Mouse (Mus musculus): ENCODE results near the gene Kctd17. TPM values are rescaled to one million over a fixed set of nuclear protein-coding genes. Genes with fewer than 3 reads are reported as not detected.
A peak's percentile ranks its signal among the peaks of the same experiment; 100 is the strongest.

Kctd17 gene
- polyA plus RNA-seq, 1 experiment from 2014 or later: 4.7 TPM

DNA sequence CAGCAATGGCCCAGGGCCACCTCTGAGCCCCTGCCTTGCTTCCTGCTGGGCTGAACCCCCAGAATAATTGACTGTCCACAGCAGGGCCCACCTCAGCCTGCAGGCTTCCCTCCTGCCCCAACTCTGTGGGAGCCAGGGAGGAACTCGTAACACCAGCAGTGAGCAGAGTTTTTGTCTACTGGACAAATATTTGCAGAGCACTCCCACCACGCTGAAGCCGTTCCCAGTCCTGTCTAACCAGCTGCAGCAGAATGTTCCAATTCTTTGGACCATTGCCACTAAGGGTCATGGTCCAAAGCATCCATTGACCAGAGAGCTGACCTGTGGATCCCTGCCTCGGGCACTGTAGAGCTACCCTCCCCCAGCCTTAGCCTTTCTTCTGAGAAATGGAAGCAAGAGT, 11.4 kb upstream of the Kctd17 start:
- Histone ChIP-seq H3K4me1 (replicated peaks) (peaks cover 69% of the 10 kb centered on the region), H3K27ac (peak overlapping the region; percentile 99), H3K4me3 (replicated peaks) (no peak overlapping the region), H3K27me3 (peaks cover 28% of the 10 kb centered on the region), H3K9me3 (replicated peaks) (no peaks in the 10 kb centered on the region), H3K9ac (peak overlapping the region; percentile 39; the same call in 1 of the 2 replicates), H3K4me2 (no peak overlapping the region), H3K36me3 (peaks cover 25% of the 10 kb centered on the region)
- DNase-seq: no peak
- ATAC-seq (ENCODE audit: low read depth): no peak
- WGBS (ENCODE audit: insufficient replicate concordance): 54% methylated on average over 4 of the region's 4 CpGs

DNA sequence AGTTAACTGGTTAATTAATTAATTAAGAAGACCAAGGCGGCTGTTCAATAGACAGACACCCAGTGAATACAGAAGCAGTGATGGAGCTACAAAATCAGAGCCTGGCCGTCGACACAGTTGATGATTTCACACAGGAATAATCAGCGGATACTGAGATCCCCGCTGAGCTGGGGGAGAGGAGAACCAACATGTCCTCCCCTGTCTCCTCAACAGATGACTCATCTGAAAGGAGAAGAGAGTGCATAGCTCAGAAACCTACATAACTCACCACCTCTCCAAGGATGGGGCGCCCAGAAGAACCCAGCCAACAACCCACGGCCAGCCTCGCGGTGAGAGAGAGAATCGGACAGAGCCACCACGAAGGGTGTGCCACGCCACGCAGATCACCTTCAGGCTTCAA, 8.0 kb upstream of the Kctd17 start:
- H3K4me2 ChIP-seq: no peak overlapping the region
- ATAC-seq (ENCODE audit: low read depth) (no peak), DNase-seq (no peak)
- H3K4me1 ChIP-seq (replicated peaks): peaks cover 46% of the 10 kb centered on the region
- WGBS (ENCODE audit: insufficient replicate concordance): 56% methylated on average over 13 of the region's 13 CpGs
- no peaks in the 10 kb centered on the region for H3K9me3 ChIP-seq (replicated peaks)
- no peaks in the 10 kb centered on the region for H3K36me3 ChIP-seq
- no peak overlapping the region; the same call in 1 of the 2 replicates for H3K9ac ChIP-seq
- no peak overlapping the region for H3K27ac ChIP-seq
- H3K4me3 ChIP-seq (replicated peaks): no peak overlapping the region
- H3K27me3 ChIP-seq: peaks cover 59% of the 10 kb centered on the region

DNA sequence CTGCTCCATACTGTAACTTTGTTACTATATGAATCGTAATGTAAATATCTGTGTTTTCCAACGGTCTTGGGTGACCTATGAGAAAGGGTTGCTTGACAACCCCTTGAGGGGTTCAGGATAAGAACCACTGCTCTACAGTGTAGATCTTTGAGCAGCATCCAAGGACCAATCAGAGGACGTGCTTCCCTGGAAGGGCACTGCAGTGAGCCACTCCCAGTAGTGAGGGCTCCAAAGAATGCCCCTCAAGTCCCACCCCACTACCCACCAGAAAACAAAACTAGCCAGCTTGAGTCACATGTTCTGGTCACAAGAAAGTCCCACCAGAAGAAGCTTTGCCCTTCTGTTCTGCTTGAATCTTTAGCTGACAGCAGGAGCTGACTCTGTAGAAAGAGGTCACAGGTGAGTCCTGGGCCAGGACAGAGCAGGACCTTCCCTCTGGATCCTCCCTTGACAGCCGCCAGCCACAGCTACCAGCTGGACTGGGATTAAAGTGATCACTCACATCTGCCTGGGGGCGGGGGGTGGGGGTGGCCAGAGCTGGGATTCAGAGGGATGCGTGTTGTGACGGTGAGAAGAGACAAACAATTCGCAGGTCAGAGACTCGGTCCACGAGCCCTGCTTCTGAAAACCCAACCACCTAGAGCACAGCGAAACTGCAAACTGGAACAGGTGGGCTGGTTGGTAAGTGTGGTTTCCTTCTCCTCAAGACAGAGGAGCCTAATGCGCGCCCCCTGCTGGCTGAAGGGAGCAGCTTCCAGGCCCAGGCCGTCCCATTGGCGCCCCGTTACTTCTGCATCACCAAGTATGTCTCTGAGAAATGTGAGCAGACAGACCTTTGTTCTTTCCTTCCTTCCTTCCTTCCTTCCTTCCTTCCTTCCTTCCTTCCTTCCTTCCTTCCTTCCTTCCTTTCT, 6.1 kb upstream of the Kctd17 start:
- Histone ChIP-seq H3K36me3 (no peaks in the 10 kb centered on the region), H3K4me2 (peak overlapping the region; percentile 33), H3K9ac (0 out of 2 replicates have a peak overlapping the region, but pooled peaks have one; percentile 36), H3K27ac (no peak overlapping the region), H3K4me1 (replicated peaks) (peaks cover 27% of the 10 kb centered on the region), H3K9me3 (replicated peaks) (no peaks in the 10 kb centered on the region), H3K4me3 (replicated peaks) (no peak overlapping the region), H3K27me3 (peaks cover 75% of the 10 kb centered on the region)
- 15% methylated on average over 16 of the region's 16 CpGs for WGBS (ENCODE audit: insufficient replicate concordance)
- DNase-seq: peak; percentile 75
- ATAC-seq (ENCODE audit: low read depth): peak; percentile 66

DNA sequence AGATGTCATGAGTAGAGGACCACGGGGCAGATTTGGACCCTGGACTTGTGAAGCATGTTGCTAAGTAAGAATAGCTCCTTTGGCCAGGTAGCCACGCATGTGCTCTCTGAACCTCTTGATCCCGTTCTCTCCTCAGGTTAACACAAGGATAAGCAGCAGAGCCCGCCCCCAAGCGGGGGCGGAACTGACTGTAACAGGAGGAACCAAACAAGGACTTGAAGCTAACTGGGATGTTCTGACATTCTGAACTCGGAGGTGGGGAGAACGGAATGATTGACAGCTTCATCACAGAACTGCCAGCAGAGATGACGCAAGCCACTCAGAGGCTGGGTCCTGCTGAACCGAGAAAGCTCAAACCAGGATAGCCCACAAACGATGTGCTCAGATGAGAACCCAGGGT, 3.9 kb upstream of the Kctd17 start:
- 13% methylated on average over 11 of the region's 11 CpGs for WGBS (ENCODE audit: insufficient replicate concordance)

DNA sequence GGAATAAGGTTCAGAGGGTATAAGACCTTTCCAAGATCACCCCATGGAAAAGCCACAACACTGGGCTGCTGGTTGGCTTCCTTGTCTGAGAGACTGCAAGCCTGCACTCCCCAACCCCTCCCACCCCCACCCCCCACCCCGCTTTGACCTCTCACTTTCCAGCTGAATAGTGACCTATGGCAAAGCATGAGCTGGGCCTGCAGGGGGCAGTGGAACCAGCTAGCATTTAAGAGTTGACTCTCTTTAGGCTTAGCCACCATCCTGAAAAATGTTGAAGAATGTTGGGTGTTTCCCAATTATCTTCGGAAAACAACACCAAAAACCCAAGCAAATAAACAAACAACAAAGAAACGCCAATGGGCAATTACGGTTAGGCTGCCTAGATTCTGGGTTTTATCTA, 3.1 kb upstream of the Kctd17 start:
- WGBS (ENCODE audit: insufficient replicate concordance): 53% methylated on average over 4 of the region's 4 CpGs

More for the DNA sequence above, 3.9 kb upstream of the Kctd17 start:
- DNase-seq: no peak
- H3K4me3 ChIP-seq (replicated peaks): no peak overlapping the region
- no peak overlapping the region for H3K9ac ChIP-seq
- H3K27me3 ChIP-seq: peaks cover 90% of the 10 kb centered on the region
- no peak overlapping the region for H3K27ac ChIP-seq
- no peaks in the 10 kb centered on the region for H3K9me3 ChIP-seq (replicated peaks)
- peak; percentile 16; the same call in 1 of the 2 replicates for ATAC-seq (ENCODE audit: low read depth)
- H3K36me3 ChIP-seq: no peaks in the 10 kb centered on the region
- H3K4me2 ChIP-seq: no peak overlapping the region
- H3K4me1 ChIP-seq (replicated peaks): peaks cover 12% of the 10 kb centered on the region

DNA sequence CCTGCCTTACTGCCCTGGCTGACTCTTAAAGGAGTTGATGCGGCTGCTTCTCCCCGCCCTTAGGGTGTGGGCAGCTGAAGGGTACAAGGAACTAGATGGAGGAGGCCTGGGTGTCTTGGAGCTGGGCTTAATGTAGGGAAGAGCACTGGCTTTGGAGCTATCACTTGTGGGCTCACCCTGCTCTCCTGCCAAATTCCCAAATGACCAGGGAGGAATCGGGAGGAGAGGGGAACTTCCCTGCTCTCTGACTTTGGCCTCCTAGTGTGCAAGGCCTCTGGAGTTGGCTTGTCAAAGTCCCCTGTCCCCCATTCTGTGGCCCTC, 735 bp downstream of the Kctd17 start:
- Histone ChIP-seq H3K9ac (peak overlapping the region; percentile 39), H3K4me2 (peak overlapping the region; percentile 59), H3K4me1 (replicated peaks) (peaks cover 17% of the 10 kb centered on the region), H3K9me3 (replicated peaks) (no peaks in the 10 kb centered on the region), H3K36me3 (no peaks in the 10 kb centered on the region), H3K27ac (no peak overlapping the region), H3K4me3 (replicated peaks) (peak overlapping the region; percentile 49), H3K27me3 (peaks cover 64% of the 10 kb centered on the region)
- WGBS (ENCODE audit: insufficient replicate concordance): 31% methylated on average over 3 of the region's 3 CpGs
- DNase-seq (no peak), ATAC-seq (ENCODE audit: low read depth) (no peak)

More for the DNA sequence above, 3.1 kb upstream of the Kctd17 start:
- no peak overlapping the region for H3K4me3 ChIP-seq (replicated peaks)
- peaks cover 12% of the 10 kb centered on the region for H3K4me1 ChIP-seq (replicated peaks)
- H3K9ac ChIP-seq: no peak overlapping the region
- no peaks in the 10 kb centered on the region for H3K9me3 ChIP-seq (replicated peaks)
- DNase-seq (no peak), ATAC-seq (ENCODE audit: low read depth) (no peak)
- H3K36me3 ChIP-seq: no peaks in the 10 kb centered on the region
- H3K27me3 ChIP-seq: peaks cover 92% of the 10 kb centered on the region
- H3K4me2 ChIP-seq: no peak overlapping the region
- H3K27ac ChIP-seq: no peak overlapping the region

DNA sequence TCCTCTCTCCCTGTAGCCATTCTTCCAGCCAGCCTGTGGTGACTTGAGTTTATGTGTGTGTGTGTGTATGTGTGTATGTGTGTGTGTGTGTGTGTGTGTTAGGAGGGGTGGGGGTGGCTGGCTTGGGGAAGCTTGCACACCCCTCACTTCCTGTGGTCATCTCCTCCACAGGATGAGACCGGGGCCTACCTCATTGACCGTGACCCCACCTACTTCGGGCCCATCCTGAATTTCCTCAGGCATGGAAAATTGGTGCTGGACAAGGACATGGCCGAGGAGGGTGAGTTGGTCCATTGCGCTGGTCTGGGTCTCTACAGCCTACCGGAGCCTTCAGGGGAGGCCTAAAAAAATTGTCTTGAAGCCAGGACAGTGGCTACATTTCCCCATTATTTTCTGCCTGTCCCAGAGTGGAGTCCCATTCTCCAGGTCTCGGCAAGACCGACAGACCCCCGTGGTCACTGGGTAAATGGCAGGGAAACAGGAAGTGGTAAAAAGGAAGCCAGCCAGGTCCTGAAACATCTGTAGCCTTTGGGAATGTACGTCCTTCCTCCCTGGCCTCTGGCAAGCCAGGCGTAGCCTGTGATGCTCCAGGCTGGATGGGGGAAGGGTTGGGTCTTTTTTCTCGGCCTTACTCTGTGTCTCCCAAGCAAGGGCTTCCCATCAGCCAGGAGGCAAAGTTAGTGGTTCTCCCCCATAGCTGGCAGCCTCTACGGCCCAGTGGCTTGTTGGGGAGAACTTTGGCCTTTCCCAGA, 1.7 kb downstream of the Kctd17 start:
- DNase-seq: no peak
- Histone ChIP-seq H3K4me2 (peak overlapping the region; percentile 59; the same call in 1 of the 2 replicates), H3K9me3 (replicated peaks) (no peaks in the 10 kb centered on the region), H3K27me3 (peaks cover 57% of the 10 kb centered on the region), H3K4me3 (replicated peaks) (no peak overlapping the region), H3K36me3 (no peaks in the 10 kb centered on the region), H3K4me1 (replicated peaks) (peaks cover 15% of the 10 kb centered on the region), H3K9ac (no peak overlapping the region), H3K27ac (peak overlapping the region; percentile 4)
- 45% methylated on average over 13 of the region's 13 CpGs for WGBS (ENCODE audit: insufficient replicate concordance)
- ATAC-seq (ENCODE audit: low read depth): no peak

DNA sequence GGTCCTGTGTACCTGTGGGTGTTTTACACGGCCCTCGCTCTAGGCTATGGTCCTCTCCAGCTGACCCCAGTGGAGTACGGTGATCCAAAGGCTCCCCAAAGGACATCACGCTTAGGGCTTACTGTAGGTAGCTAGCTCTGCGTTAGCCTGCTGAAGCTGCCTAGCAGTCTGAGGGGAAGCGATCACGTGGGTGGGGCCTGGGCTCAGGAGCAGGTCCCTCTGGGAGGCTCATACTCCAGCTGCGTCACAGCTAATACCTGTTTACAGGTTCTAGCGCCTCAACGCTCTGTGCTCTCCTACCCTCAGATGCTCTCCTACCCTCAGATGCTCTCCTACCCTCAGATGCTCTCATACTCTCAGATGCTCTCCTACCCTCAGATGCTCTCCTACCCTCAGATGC, 2.5 kb downstream of the Kctd17 start:
- ATAC-seq (ENCODE audit: low read depth) (no peak), DNase-seq (no peak)
- 81% methylated on average over 10 of the region's 10 CpGs for WGBS (ENCODE audit: insufficient replicate concordance)
- Histone ChIP-seq H3K4me1 (replicated peaks) (peaks cover 17% of the 10 kb centered on the region), H3K27me3 (peaks cover 57% of the 10 kb centered on the region), H3K4me2 (no peak overlapping the region), H3K27ac (no peak overlapping the region), H3K4me3 (replicated peaks) (no peak overlapping the region), H3K36me3 (no peaks in the 10 kb centered on the region), H3K9ac (no peak overlapping the region), H3K9me3 (replicated peaks) (no peaks in the 10 kb centered on the region)

DNA sequence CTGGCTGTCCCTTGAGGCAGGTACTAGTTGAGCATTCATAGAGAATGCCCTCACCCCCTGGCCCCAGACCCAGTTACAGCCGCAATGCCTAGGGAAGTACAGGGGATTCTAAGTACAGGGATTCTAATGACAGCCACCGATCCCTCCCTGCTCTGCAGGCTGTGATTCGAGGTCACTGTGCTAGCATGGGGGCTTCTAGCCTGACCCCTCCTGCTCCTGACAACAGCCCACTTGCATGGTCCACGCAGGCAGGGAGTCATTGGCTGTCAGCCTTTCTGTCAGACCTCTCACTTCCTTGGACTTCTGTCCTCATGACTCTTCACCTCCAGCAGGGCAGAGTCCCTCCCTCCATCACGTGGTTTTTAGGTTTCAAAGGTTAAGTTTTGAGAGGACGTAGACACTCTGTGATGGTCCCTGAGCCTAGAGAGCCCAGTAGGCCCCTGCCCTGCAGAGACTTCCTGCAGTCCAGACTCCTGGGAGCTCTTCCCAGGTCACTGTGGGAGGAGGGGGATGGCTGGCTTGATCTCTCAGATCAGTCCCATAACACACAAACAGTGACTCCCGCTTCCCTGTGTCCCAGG, 3.3 kb downstream of the Kctd17 start:
- no peak overlapping the region for H3K4me2 ChIP-seq
- H3K36me3 ChIP-seq: no peaks in the 10 kb centered on the region
- WGBS (ENCODE audit: insufficient replicate concordance): 52% methylated on average over 7 of the region's 7 CpGs
- H3K9ac ChIP-seq: no peak overlapping the region
- ATAC-seq (ENCODE audit: low read depth) (peak; percentile 19; the same call in 1 of the 2 replicates), DNase-seq (no peak)
- peaks cover 60% of the 10 kb centered on the region for H3K27me3 ChIP-seq
- peaks cover 20% of the 10 kb centered on the region for H3K4me1 ChIP-seq (replicated peaks)
- peak overlapping the region; percentile 23 for H3K27ac ChIP-seq
- no peak overlapping the region for H3K4me3 ChIP-seq (replicated peaks)
- no peaks in the 10 kb centered on the region for H3K9me3 ChIP-seq (replicated peaks)

DNA sequence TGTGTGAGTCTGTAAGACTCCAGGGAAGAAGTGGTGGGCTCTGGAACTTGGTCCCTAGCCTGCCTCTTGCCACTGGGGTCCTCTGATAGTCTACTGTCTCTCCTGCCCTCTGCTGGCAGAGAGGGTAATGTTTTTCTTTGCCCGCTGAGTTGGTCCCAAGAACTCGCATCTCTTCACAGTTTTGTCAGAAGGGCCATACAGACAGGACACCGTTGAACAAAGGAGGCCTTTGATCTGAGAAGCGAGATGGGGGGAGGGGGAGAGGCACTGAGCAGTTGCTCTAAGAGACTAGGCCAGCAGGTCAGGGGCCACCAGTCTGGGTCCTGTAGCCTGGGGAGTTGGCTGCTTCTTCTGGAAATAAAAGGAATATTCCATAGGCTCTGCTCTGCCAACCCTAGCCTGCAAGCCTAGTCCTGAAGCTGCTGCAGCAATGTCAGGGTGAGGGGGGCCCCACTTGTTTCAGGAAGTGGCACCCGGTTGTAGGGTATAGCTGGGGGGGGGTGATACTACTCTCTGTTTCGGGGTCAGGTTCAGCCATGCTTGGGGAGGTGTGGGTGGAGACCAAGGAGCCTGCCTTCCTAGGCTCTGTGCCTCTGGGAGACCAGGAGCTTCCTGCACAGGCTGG, 6.6 kb downstream of the Kctd17 start:
- no peak overlapping the region for H3K4me3 ChIP-seq (replicated peaks)
- no peaks in the 10 kb centered on the region for H3K9me3 ChIP-seq (replicated peaks)
- DNase-seq (no peak), ATAC-seq (ENCODE audit: low read depth) (no peak)
- H3K27me3 ChIP-seq: peaks cover 48% of the 10 kb centered on the region
- no peak overlapping the region for H3K4me2 ChIP-seq
- WGBS (ENCODE audit: insufficient replicate concordance): 38% methylated on average over 6 of the region's 6 CpGs
- no peaks in the 10 kb centered on the region for H3K36me3 ChIP-seq
- H3K27ac ChIP-seq: no peak overlapping the region
- no peak overlapping the region for H3K9ac ChIP-seq
- peaks cover 38% of the 10 kb centered on the region for H3K4me1 ChIP-seq (replicated peaks)

DNA sequence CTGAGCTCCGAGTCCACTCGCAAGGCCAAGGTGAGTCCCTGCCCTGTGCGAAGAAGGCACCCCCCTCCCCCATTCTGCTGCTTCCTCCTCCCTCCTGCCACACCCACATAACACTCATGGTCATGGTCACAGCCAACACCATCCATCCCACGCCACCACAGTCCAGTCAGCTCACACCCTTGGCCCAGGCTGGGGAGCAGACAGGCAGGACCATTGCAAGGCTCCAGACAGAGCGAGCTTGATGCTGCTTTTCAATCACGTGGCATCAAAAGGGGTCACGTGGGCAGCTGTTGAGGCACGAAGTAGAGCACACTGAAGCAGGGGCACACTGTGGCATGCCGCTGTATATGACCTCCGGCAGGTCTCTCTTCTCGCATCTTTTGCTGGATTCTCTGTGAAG, 7.3 kb downstream of the Kctd17 start:
- H3K9ac ChIP-seq: no peak overlapping the region
- DNase-seq (no peak), ATAC-seq (ENCODE audit: low read depth) (no peak)
- H3K4me3 ChIP-seq (replicated peaks): no peak overlapping the region
- H3K9me3 ChIP-seq (replicated peaks): no peaks in the 10 kb centered on the region
- 70% methylated on average over 11 of the region's 11 CpGs for WGBS (ENCODE audit: insufficient replicate concordance)
- peaks cover 42% of the 10 kb centered on the region for H3K27me3 ChIP-seq
- H3K4me1 ChIP-seq (replicated peaks): peaks cover 38% of the 10 kb centered on the region
- no peak overlapping the region for H3K27ac ChIP-seq
- H3K36me3 ChIP-seq: no peaks in the 10 kb centered on the region
- H3K4me2 ChIP-seq: no peak overlapping the region
